Mouse (Mus musculus): ENCODE results near the gene Nol3. TPM values are rescaled to one million over a fixed set of nuclear protein-coding genes. Genes with fewer than 3 reads are reported as not detected.
"Not testable (repeated sequence)": the region's sequence is repeated elsewhere in the genome, so short reads cannot be mapped to it uniquely, and the experiment has no call there.

The Nol3 gene
- polyA plus RNA-seq, 1 experiment: not detected

DNA sequence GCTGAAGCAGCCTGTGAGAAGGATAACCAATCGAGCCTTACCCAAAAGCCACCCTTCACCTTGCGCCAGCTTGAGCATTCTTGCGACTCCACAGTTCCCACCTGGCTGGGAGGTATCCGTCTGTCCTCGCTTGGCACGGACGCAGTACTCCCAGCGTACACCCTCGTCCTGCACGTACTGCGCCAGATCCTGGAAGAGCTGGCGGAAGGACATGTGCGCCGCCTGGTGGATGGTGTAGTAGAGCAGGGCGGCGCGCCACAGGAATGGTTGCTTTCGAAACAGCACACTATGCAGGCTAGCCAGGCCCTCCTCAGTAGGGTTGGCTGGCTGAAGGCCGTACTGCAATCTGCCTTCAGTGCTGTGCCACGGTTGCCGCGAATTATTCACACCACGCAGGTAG is 7.1 kb downstream of the Nol3 start:
- Histone ChIP-seq H3K4me1 (ENCODE audit: control insufficient read depth, insufficient read depth, low read length) (peaks cover 11% of the 10 kb centered on the region), H3K27ac (ENCODE audit: insufficient read depth, low read depth, low read length) (no peak overlapping the region), H3K4me3 (ENCODE audit: insufficient read depth, low read depth, low read length) (no peak overlapping the region)
- WGBS: 49% methylated on average over 23 of the region's 23 CpGs
- no peak for TF ChIP-seq POLR2A (IDR thresholded peaks at IDR 0.05; ENCODE audit: insufficient read depth, low read depth, low read length)
- TF ChIP-seq CTCF (IDR thresholded peaks at IDR 0.05; ENCODE audit: insufficient read depth, low read depth, low read length): peak; percentile 47

DNA sequence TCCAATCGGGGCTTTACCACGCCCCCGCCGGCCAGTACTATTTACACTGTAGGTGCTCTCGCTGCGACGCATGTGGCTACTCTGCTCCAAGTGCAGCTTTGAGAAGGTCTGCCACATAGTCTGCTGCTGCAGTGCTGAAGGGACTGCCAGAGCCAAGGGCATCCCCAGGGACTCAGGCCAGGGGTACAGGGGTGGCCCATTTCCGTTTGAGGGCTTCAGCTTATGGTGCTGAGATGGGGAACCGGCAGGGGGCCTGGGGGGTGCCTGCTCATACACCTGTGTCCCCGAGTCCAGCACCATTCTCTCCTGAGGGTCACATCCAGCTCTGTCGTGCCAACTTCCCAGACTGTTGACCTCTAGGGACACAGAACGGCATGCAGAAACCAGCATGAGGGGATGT is 9.6 kb downstream of the Nol3 start:
- H3K27ac ChIP-seq (ENCODE audit: insufficient read depth, low read depth, low read length): no peak overlapping the region
- 60% methylated on average over 12 of the region's 12 CpGs for WGBS
- peaks cover 18% of the 10 kb centered on the region for H3K4me1 ChIP-seq (ENCODE audit: control insufficient read depth, insufficient read depth, low read length)
- H3K4me3 ChIP-seq (ENCODE audit: insufficient read depth, low read depth, low read length): no peak overlapping the region
- no peak for TF ChIP-seq POLR2A (IDR thresholded peaks at IDR 0.05; ENCODE audit: insufficient read depth, low read depth, low read length)
- no peak for TF ChIP-seq CTCF (IDR thresholded peaks at IDR 0.05; ENCODE audit: insufficient read depth, low read depth, low read length)

DNA sequence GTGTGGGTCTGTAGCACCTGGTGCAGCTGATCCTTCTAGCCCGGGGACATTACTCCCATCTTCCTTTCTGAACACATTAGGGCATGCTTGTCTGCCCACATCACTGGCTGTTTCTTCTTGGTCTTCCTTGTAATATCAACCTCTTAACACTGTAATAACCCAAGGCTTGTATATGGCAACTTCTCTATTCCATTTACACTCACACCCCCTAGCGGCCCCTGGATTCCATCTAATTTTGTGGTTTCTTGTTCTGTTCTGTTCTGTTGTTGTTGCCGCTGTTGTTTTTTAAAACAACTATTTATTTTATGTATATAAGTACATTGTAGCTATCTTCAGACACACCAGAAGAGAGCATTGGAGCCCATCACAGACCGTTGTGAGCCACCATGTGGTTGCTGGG is 11.0 kb downstream of the Nol3 start:
- H3K4me3 ChIP-seq (ENCODE audit: insufficient read depth, low read depth, low read length): no peak overlapping the region
- H3K27ac ChIP-seq (ENCODE audit: insufficient read depth, low read depth, low read length): no peak overlapping the region
- peaks cover 22% of the 10 kb centered on the region for H3K4me1 ChIP-seq (ENCODE audit: control insufficient read depth, insufficient read depth, low read length)
- TF ChIP-seq POLR2A (IDR thresholded peaks at IDR 0.05; ENCODE audit: insufficient read depth, low read depth, low read length) (no peak), CTCF (IDR thresholded peaks at IDR 0.05; ENCODE audit: insufficient read depth, low read depth, low read length) (no peak)
- WGBS: 86% methylated on average over 4 of the region's 4 CpGs

DNA sequence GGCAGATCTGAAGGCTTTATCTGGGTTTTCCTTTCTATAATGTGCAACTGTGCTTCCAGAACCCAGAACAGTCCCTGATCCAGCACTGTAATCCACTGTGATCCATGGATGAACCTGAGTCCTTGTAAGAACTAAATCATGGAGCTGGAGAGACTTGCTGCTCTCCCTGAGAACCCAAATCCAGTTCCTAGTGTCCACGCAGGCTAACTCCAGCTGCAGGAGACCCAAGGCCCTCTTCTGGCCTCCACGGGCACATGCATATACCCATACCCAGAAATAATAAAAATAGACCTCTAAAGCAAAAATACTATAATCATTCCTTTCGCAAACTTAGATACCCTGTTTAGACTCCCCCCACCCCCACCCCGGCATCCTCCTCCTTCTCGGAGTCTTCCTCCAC is 12.3 kb downstream of the Nol3 start:
- no peak for TF ChIP-seq POLR2A (IDR thresholded peaks at IDR 0.05; ENCODE audit: insufficient read depth, low read depth, low read length)
- TF ChIP-seq CTCF (IDR thresholded peaks at IDR 0.05; ENCODE audit: insufficient read depth, low read depth, low read length): no peak
- Histone ChIP-seq H3K4me3 (ENCODE audit: insufficient read depth, low read depth, low read length) (no peak overlapping the region), H3K27ac (ENCODE audit: insufficient read depth, low read depth, low read length) (no peak overlapping the region), H3K4me1 (ENCODE audit: control insufficient read depth, insufficient read depth, low read length) (peaks cover 22% of the 10 kb centered on the region)
- 61% methylated on average over 5 of the region's 5 CpGs for WGBS

DNA sequence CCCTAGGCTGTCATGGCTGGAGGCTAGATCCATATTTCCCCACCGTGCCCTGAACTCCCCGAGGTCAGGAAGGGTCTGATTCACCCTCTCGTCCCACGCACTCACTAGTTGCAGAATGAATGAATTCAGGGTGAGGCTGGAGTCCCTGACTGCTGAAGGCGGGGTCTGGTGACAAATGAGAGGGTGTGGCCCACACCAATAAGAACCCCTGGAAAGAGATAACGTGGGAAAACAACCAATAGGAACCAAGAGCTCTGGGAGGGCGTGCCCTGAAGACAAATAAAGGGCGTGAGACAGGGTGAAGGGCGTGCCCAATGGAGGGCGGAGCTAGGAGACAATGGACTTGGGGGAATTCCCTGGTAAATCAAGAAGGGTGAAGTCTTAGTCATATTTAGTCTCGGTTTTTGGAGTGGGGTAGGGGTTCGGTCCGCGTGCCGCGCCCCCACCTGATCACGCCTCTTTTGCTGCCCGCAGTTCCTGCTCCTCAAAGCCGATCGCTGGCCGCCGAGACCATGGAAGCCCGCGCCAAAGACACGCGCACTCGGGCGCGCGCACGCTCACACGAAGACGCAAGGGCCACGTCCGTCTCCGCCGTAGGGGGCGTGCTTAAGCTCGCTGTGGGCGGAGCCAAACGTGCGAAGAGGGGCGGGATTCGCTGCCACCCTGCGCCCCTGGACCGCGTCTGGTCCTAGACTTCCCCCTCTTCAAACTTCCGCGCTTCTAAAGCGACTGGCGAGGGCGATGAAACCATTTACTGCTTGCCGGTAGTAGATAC is 13.2 kb downstream of the Nol3 start:
- TF ChIP-seq POLR2A (IDR thresholded peaks at IDR 0.05; ENCODE audit: insufficient read depth, low read depth, low read length) (peak; percentile 88), CTCF (IDR thresholded peaks at IDR 0.05; ENCODE audit: insufficient read depth, low read depth, low read length) (no peak)
- under 1% methylated on average over 53 of the region's 53 CpGs for WGBS
- H3K27ac ChIP-seq (ENCODE audit: insufficient read depth, low read depth, low read length): peak overlapping the region; percentile 78
- peak overlapping the region; percentile 73 for H3K4me3 ChIP-seq (ENCODE audit: insufficient read depth, low read depth, low read length)
- peaks cover 22% of the 10 kb centered on the region for H3K4me1 ChIP-seq (ENCODE audit: control insufficient read depth, insufficient read depth, low read length)

- peak within 1 kb of the TSS; percentile 73 for H3K4me3 ChIP-seq (ENCODE audit: insufficient read depth, low read depth, low read length)
- TF ChIP-seq POLR2A (IDR thresholded peaks at IDR 0.05; ENCODE audit: insufficient read depth, low read depth, low read length) (no peak), CTCF (IDR thresholded peaks at IDR 0.05; ENCODE audit: insufficient read depth, low read depth, low read length) (no peak)
- WGBS: 3% methylated on average over 43 of the region's 43 CpGs
- peak within 1 kb of the TSS; percentile 78 for H3K27ac ChIP-seq (ENCODE audit: insufficient read depth, low read depth, low read length)
- peaks cover 22% of the 10 kb centered on the region for H3K4me1 ChIP-seq (ENCODE audit: control insufficient read depth, insufficient read depth, low read length)
These were observed 14.0 kb downstream of the Nol3 start, which contains the start of gene 4931428F04Rik for GRCm38 (mm10) chr8:105289805-105290460. 4931428F04Rik (minus strand) TSS chr8:105289864.

DNA sequence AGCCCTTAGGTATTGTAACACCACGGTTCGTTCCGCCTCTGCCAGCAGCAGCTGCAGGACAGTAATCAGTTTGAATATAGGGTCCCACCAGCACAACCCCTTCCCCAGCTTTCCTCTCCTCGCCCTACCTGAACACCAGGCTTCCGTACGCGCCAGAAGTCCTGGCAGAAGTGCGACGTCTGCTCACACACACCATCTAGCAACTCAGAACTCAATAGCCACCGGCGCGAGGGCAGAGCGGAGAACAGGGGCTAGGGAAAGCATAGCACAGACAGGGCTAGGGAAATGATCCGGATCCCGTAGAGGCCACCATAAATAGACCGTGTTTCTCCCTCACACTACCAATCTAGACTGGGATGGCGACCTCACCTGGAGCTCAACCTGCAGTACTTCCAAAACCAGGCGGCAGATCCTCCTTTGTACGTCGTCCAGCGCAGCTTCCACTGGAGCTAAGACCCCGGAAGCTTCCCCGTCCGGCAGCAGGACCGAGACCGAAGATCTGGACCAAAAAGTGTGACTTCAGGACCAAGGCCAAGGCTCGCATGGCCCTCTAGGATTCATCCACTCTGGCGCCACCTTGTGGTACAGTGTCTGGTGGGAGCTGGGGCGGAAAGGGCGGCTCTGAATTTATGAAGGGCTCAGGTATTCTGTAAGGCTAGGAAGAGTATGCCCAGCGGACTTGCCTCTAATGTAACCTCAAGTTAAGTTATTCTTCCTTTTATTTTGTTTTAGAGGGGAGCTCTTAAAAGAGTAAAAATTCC is 14.8 kb downstream of the Nol3 start:
- Histone ChIP-seq H3K27ac (ENCODE audit: insufficient read depth, low read depth, low read length) (no peak overlapping the region), H3K4me1 (ENCODE audit: control insufficient read depth, insufficient read depth, low read length) (peaks cover 22% of the 10 kb centered on the region), H3K4me3 (ENCODE audit: insufficient read depth, low read depth, low read length) (peak overlapping the region; percentile 73; the same call in 1 of the 2 replicates)
- TF ChIP-seq POLR2A (IDR thresholded peaks at IDR 0.05; ENCODE audit: insufficient read depth, low read depth, low read length) (no peak), CTCF (IDR thresholded peaks at IDR 0.05; ENCODE audit: insufficient read depth, low read depth, low read length) (peak; percentile 69)
- WGBS: 12% methylated on average over 31 of the region's 31 CpGs

GRCm38 (mm10) chr8:105291364-105291763 is 15.4 kb downstream of the Nol3 start:
- not testable (repeated sequence) for H3K27ac ChIP-seq (ENCODE audit: insufficient read depth, low read depth, low read length); H3K4me3 ChIP-seq (ENCODE audit: insufficient read depth, low read depth, low read length)
- WGBS: 90% methylated on average over 8 of the region's 8 CpGs

DNA sequence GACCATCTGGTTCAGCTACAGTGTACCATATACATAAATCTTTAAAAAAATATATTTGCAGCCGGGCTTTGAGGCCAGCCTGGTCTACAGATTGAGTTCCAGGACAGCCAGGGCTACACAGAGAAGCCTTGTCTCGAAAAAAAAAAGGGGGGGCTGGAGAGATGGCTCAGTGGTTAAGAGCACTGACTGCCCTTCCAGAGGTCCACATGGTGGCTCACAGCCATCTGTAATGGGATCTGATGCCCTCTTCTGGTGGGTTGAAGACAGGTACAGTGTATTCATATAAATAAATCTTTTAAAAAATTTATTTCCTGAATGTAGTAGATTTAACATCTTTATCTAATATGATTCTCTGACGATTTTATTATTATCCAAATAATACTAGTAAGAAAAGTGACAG is 15.9 kb downstream of the Nol3 start:
- H3K27ac ChIP-seq (ENCODE audit: insufficient read depth, low read depth, low read length); H3K4me3 ChIP-seq (ENCODE audit: insufficient read depth, low read depth, low read length): not testable (repeated sequence)
- H3K4me1 ChIP-seq (ENCODE audit: control insufficient read depth, insufficient read depth, low read length): peaks cover 19% of the 10 kb centered on the region
- WGBS: 67% methylated on average over 3 of the region's 3 CpGs

More at GRCm38 (mm10) chr8:105291364-105291763, 15.4 kb downstream of the Nol3 start:
- H3K4me1 ChIP-seq (ENCODE audit: control insufficient read depth, insufficient read depth, low read length): peaks cover 22% of the 10 kb centered on the region
